Mouse (Mus musculus) limb, embryonic 11.5 days (tissue): Measurements from ENCODE around the gene Tax1bp1. TPM values are rescaled to one million over a fixed set of nuclear protein-coding genes. Genes with fewer than 3 reads are reported as not detected.
"Not testable (repeated sequence)": the region's sequence is repeated elsewhere in the genome, so short reads cannot be mapped to it uniquely, and the experiment has no call there.

Experiments used
- ATAC-seq: fragments of 200-750 bp; cut with Nextera tagmentation; 2 replicates; pipeline ENCODE4 v1.8.0; 2017; ENCODE audit warnings: low read depth; ENCODE audit not compliant: insufficient number of reproducible peaks, low FRiP score, low TSS enrichment
- DNase-seq: peaks from one replicate; pipeline ENCODE4 v3.0.0-alpha.2; 2015; ENCODE audit warnings: low spot score
- H3K27ac ChIP-seq: fragments of 300-500 bp; sonication (generic); replicated peaks from 2 replicates; pipeline ENCODE4 v1.5.1; 2014; ENCODE audit warnings: low read depth, mild to moderate bottlenecking, low read length
- H3K27me3 ChIP-seq: fragments of 300-500 bp; sonication (generic); 2 replicates; pipeline ENCODE4 v1.6.1; 2014; ENCODE audit warnings: mild to moderate bottlenecking, low read length, mixed read lengths; ENCODE audit not compliant: control insufficient read depth, insufficient read depth
- H3K36me3 ChIP-seq: fragments of 300-500 bp; sonication (generic); 2 replicates; pipeline ENCODE4 v1.6.1; 2014; ENCODE audit warnings: mild to moderate bottlenecking, low read length, moderate library complexity, mixed read lengths; ENCODE audit not compliant: control insufficient read depth, insufficient read depth
- H3K4me1 ChIP-seq: fragments of 300-500 bp; sonication (generic); 2 replicates; pipeline ENCODE4 v1.6.1; 2014; ENCODE audit warnings: low read length, mixed read lengths; ENCODE audit not compliant: control insufficient read depth, insufficient read depth
- H3K4me2 ChIP-seq: fragments of 300-500 bp; sonication (generic); 2 replicates; pipeline ENCODE4 v1.6.1; 2014; ENCODE audit warnings: low read depth, mild to moderate bottlenecking, moderate library complexity; ENCODE audit not compliant: severe bottlenecking
- H3K4me3 ChIP-seq: fragments of 300-500 bp; sonication (generic); 2 replicates; pipeline ENCODE4 v1.5.1; 2014; ENCODE audit warnings: low read depth, low read length
- H3K9ac ChIP-seq: fragments of 300-500 bp; sonication (generic); 2 replicates; pipeline ENCODE4 v1.6.1; 2014; ENCODE audit warnings: mild to moderate bottlenecking, low read length
- H3K9me3 ChIP-seq: fragments of 300-500 bp; sonication (generic); 2 replicates; pipeline ENCODE4 v1.6.1; 2016; ENCODE audit warnings: low read length; ENCODE audit not compliant: control insufficient read depth
- WGBS: fragments of 180-500 bp; shearing (Covaris S2); extraction: QIAGEN DNeasy Blood & Tissue Kit; methylation state at CpG from one replicate; pipeline ENCODE4 v1.1.7; 2014; 5-methylcytosine and 5-hydroxymethylcytosine counted together
- polyA plus RNA-seq: library from polyadenylated mRNA; unstranded; fragments of >200 nt; fragmentation: Nextera tagmentation; extraction: Ambion mirVana; gene quantifications from 2 replicates; pipeline ENCODE4 v1.2.1, GENCODE M21; 2014

The Tax1bp1 gene
- 140 and 144 TPM in 2 replicates for polyA plus RNA-seq

- Histone ChIP-seq H3K27me3 (no peaks in the 10 kb centered on the region), H3K9ac (peak within 1 kb of the TSS; percentile 88), H3K4me3 (peak within 1 kb of the TSS; percentile 94), H3K9me3 (no peaks in the 10 kb centered on the region), H3K27ac (peak within 1 kb of the TSS; percentile 73), H3K4me2 (peak within 1 kb of the TSS; percentile 33), H3K36me3 (no peaks in the 10 kb centered on the region), H3K4me1 (no peaks in the 10 kb centered on the region)
- peak; percentile 89 for ATAC-seq
- WGBS, result 4% methylated on average over 38 of the region's 38 CpGs
- peak; percentile 94 for DNase-seq
Measured at GRCm38 (mm10) chr6:52713104-52713896, at the start of gene Tax1bp1. Tax1bp1 (plus strand) TSS chr6:52713729.

GRCm38 (mm10) chr6:52667641-52668040 is 45.9 kb upstream of the Tax1bp1 start:
- ATAC-seq (no peak), DNase-seq (no peak)
- no peaks in the 10 kb centered on the region for H3K27me3 ChIP-seq
- no peaks in the 10 kb centered on the region for H3K36me3 ChIP-seq
- no peak overlapping the region for H3K9ac ChIP-seq
- no peaks in the 10 kb centered on the region; the same call in 1 of the 2 replicates for H3K4me1 ChIP-seq
- no peak overlapping the region for H3K4me3 ChIP-seq
- H3K27ac ChIP-seq, result no peak overlapping the region
- no peaks in the 10 kb centered on the region for H3K9me3 ChIP-seq
- WGBS, result 38% methylated on average over 3 of the region's 3 CpGs
- no peak overlapping the region for H3K4me2 ChIP-seq

- not testable (repeated sequence) for H3K4me3 ChIP-seq, H3K27me3 ChIP-seq, DNase-seq, H3K27ac ChIP-seq, H3K36me3 ChIP-seq, ATAC-seq, H3K9ac ChIP-seq, H3K4me2 ChIP-seq, H3K4me1 ChIP-seq, H3K9me3 ChIP-seq
- 51% methylated on average over 2 of the region's 2 CpGs for WGBS
Measured at GRCm38 (mm10) chr6:52669878-52670277, 43.7 kb upstream of the Tax1bp1 start.

GRCm38 (mm10) chr6:52671791-52672190 is 41.7 kb upstream of the Tax1bp1 start:
- Histone ChIP-seq H3K27ac (no peak overlapping the region), H3K9ac (no peak overlapping the region), H3K36me3 (no peaks in the 10 kb centered on the region), H3K27me3 (no peaks in the 10 kb centered on the region), H3K4me1 (no peaks in the 10 kb centered on the region; the same call in 1 of the 2 replicates), H3K4me3 (no peak overlapping the region), H3K9me3 (no peaks in the 10 kb centered on the region), H3K4me2 (no peak overlapping the region)
- 71% methylated on average over 8 of the region's 8 CpGs for WGBS
- ATAC-seq, result no peak
- no peak for DNase-seq

GRCm38 (mm10) chr6:52672539-52672938 is 41.0 kb upstream of the Tax1bp1 start:
- Histone ChIP-seq H3K27me3 (no peaks in the 10 kb centered on the region), H3K9ac (no peak overlapping the region), H3K9me3 (no peaks in the 10 kb centered on the region), H3K27ac (no peak overlapping the region), H3K4me3 (no peak overlapping the region), H3K36me3 (no peaks in the 10 kb centered on the region), H3K4me2 (no peak overlapping the region), H3K4me1 (no peaks in the 10 kb centered on the region; the same call in 1 of the 2 replicates)
- DNase-seq, result no peak
- no peak for ATAC-seq
- 41% methylated on average over 2 of the region's 2 CpGs for WGBS

GRCm38 (mm10) chr6:52673706-52674105 is 39.8 kb upstream of the Tax1bp1 start:
- no peak for DNase-seq
- no peak for ATAC-seq
- H3K27me3 ChIP-seq, result no peaks in the 10 kb centered on the region
- no peaks in the 10 kb centered on the region for H3K4me1 ChIP-seq
- H3K9ac ChIP-seq, result no peak overlapping the region
- H3K4me2 ChIP-seq, result no peak overlapping the region
- 72% methylated on average over 7 of the region's 7 CpGs for WGBS
- no peak overlapping the region for H3K27ac ChIP-seq
- H3K9me3 ChIP-seq, result no peaks in the 10 kb centered on the region
- H3K36me3 ChIP-seq, result no peaks in the 10 kb centered on the region
- H3K4me3 ChIP-seq, result no peak overlapping the region

GRCm38 (mm10) chr6:52674541-52674940 is 39.0 kb upstream of the Tax1bp1 start:
- no peak overlapping the region for H3K4me3 ChIP-seq
- no peak for ATAC-seq
- DNase-seq, result no peak
- 85% methylated on average over 12 of the region's 12 CpGs for WGBS
- no peak overlapping the region for H3K27ac ChIP-seq
- H3K4me2 ChIP-seq, result no peak overlapping the region
- H3K4me1 ChIP-seq, result no peaks in the 10 kb centered on the region
- no peaks in the 10 kb centered on the region for H3K27me3 ChIP-seq
- H3K36me3 ChIP-seq, result no peaks in the 10 kb centered on the region
- no peak overlapping the region for H3K9ac ChIP-seq
- no peaks in the 10 kb centered on the region for H3K9me3 ChIP-seq

- no peak for DNase-seq
- H3K9me3 ChIP-seq, result no peaks in the 10 kb centered on the region
- ATAC-seq, result no peak
- no peak overlapping the region for H3K4me2 ChIP-seq
- no peaks in the 10 kb centered on the region for H3K27me3 ChIP-seq
- no peak overlapping the region for H3K4me3 ChIP-seq
- H3K4me1 ChIP-seq, result no peaks in the 10 kb centered on the region
- H3K36me3 ChIP-seq, result no peaks in the 10 kb centered on the region
- H3K9ac ChIP-seq, result no peak overlapping the region
- no peak overlapping the region for H3K27ac ChIP-seq
- 78% methylated on average over 4 of the region's 4 CpGs for WGBS
Measured at GRCm38 (mm10) chr6:52675222-52675921, 38.2 kb upstream of the Tax1bp1 start.
